Mouse (Mus musculus): ENCODE results near the gene Kif21b.
A peak's percentile ranks its signal among the peaks of the same experiment; 100 is the strongest.

Gene Kif21b

GRCm38 (mm10) chr1:136128944-136129589 is 2.1 kb upstream of the Kif21b start:
- no peak for DNase-seq

GRCm38 (mm10) chr1:136130107-136130506 is 1.1 kb upstream of the Kif21b start:
- DNase-seq, result peak in 1 of 2 experiments; percentile 36

- peak; percentile 52 to 68 for DNase-seq
Measured at GRCm38 (mm10) chr1:136131603-136132291, 558 bp downstream of the Kif21b start.

- DNase-seq, result peak in 1 of 2 experiments; percentile 50
Measured at GRCm38 (mm10) chr1:136132386-136133201, 1.4 kb downstream of the Kif21b start.

GRCm38 (mm10) chr1:136133570-136134240 is 2.5 kb downstream of the Kif21b start:
- peak; percentile 78 to 81 for DNase-seq

DNA sequence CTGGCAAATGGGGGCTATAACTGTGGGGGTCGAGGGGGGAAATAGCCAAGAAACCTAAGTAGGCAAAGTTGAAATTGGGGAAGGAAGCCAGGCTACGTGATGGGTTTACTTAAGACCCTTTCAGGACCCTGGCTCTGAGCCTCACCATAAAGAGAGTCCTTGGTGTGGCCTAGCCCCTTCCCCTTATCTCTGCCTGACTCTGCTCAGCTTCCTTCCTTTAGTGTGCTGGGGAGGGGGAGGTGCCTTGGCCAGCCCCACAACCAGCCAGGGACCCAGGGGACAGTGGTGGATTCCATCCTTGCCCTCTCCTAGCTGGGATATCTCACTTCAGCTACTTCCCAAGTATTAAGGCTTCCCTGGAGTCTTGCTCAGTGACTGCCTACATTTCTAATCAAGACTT is 3.4 kb downstream of the Kif21b start:
- no peak for DNase-seq

- DNase-seq, result no peak
Measured at GRCm38 (mm10) chr1:136135046-136135445, 3.9 kb downstream of the Kif21b start.

DNA sequence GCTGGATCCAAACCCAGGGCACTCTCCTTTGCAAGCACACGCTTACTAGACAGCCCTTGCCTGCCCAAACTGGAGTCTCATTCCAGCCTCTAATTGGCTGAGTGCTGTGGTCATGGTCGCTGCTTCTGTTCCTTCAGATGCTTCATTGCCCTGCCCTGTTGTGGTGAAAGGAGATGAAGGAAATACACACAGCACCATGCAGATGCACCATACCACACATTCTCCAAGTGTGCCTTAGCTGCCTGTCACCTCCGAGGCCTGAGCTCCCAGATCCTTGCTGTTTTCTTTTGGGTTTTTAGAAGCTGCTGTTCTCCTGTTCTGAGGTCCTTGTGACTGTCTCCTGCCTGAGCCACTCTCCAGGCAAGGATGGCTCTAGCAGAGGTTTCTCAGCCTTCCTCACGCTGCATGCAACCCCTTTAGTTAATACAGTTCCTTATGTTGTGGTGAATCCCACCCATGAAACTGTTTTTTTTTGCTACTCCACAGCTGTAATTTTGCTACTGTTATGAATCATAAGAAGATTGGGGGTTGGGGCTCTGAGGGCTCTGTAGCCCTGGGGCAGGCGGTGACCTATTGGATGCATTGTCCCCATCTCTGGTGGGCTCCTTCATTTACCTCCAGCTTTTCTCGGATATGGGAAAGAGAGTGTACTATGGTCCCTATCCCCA is 4.7 kb downstream of the Kif21b start:
- DNase-seq, result no peak

DNA sequence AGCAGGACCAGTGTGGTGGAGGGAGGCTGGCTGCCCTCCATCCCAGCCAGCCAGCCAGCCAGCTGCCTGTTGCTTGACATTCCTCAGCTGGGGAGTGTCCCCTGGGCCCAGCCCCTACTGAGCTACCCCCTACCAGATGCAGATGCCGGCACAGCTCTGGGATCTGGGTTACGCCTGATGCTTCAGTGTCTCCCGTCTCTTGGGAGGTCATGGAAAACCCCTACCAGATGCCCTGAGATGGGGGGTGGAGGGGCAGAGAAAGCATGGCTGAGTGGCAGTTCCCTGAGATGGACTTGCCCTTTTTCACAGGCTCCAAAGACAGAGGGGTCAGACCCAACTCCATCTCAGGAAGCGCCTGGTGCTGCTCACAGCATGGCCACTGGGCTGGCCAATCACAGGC is 5.4 kb downstream of the Kif21b start:
- DNase-seq, result no peak

DNA sequence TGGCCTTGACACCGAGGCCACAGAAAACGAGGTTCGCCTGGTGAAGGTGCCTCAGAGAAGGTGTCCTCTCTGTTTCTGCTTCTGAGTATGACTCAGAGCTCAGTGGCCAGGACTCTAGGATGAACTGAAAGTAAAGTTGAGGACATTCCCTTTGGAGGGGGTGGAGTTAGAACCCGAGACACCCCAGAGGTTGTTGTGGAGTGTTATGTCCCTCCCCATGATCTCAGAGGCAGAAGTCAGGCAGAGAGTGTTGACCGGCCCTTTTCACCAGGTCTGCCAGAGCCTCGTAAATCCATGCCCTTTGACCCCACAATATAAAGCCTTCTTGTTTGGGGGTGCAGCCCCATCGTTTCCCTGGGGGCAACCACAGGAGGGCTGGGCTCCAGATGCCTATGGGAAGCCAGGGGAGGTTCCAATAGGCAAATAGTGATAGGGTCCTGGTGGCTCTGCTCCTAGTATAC is 5.9 kb downstream of the Kif21b start:
- DNase-seq, result no peak

- peak; percentile 59 to 77 for DNase-seq
Measured at GRCm38 (mm10) chr1:136137575-136137974, 6.4 kb downstream of the Kif21b start.

GRCm38 (mm10) chr1:136138191-136138830 is 7.1 kb downstream of the Kif21b start:
- no peak for DNase-seq

GRCm38 (mm10) chr1:136139990-136140640 is 8.9 kb downstream of the Kif21b start:
- peak; percentile 90 to 91 for DNase-seq

- no peak for DNase-seq
Measured at GRCm38 (mm10) chr1:136141176-136141950, 10.2 kb downstream of the Kif21b start.

DNA sequence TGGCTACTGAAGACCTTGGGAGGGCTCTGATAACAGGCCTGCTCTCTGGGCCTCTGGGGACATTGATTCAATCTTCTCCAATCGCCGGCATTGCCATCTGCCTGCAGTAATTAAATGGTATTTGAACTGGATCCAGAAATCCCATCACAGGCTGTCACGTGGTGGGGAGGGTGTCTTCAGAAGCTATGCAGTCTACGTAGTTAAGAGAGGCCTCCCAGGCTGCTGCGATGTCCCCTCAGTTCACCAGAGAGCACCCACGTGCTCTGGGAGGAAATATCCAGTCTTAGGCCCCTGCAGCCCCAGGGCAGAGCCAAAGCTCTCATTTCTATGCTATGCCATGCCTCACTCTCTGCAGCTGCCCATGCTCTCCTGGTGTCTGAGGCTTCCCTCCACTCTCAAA is 11.1 kb downstream of the Kif21b start:
- DNase-seq, result peak in 1 of 2 experiments; percentile 48

DNA sequence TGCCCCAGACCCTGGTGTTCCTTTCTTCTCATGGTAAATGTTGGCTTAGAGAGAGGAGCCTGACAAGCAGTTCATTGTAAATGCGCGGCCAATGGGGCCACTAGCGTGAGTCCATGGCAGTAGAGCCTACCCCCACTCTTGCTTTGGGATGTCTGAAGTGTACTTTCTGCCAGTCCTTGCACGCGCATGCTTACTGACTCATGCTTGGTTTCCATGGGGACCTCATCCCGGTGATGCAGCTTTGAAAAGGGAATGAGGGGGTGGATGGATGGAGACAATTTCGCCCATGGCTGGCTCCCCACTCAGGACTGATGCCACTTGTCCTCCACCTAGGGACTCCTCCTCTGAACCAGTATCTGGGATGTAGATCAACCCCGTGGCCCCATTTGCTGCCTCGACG is 12.3 kb downstream of the Kif21b start:
- no peak for DNase-seq

DNA sequence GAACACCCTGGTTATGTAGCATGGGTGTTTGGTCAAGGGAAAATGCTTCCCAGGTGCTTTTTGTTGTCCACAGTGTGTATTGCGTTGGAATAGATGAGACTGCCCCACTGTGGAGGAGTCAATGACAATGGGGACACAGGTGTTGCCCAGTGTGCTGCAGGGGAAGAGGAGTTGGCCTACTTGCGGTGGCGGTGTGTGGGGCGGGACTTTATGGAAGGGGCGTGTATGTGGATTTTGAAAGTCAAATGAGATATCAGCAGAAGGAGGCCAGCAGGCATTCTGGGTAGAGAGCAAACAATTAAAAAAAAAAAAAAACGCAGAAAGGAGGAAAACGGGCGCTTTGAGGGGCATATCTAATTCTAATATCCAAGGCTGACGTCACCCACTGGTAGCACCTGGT is 18.5 kb downstream of the Kif21b start:
- no peak for DNase-seq

- DNase-seq, result no peak
Measured at GRCm38 (mm10) chr1:136151371-136151770, 20.2 kb downstream of the Kif21b start.

GRCm38 (mm10) chr1:136156304-136156703 is 25.1 kb downstream of the Kif21b start:
- no peak for DNase-seq

- no peak for DNase-seq
Measured at GRCm38 (mm10) chr1:136156951-136157350, 25.8 kb downstream of the Kif21b start.

All from cerebellum, postnatal 14 days (tissue).